Mouse (Mus musculus): ENCODE measurements around the gene Tmem245. TPM values are rescaled to one million over a fixed set of nuclear protein-coding genes. Genes with fewer than 3 reads are reported as not detected.

Tmem245 gene
- total RNA-seq (2023), result 28.8 TPM

DNA sequence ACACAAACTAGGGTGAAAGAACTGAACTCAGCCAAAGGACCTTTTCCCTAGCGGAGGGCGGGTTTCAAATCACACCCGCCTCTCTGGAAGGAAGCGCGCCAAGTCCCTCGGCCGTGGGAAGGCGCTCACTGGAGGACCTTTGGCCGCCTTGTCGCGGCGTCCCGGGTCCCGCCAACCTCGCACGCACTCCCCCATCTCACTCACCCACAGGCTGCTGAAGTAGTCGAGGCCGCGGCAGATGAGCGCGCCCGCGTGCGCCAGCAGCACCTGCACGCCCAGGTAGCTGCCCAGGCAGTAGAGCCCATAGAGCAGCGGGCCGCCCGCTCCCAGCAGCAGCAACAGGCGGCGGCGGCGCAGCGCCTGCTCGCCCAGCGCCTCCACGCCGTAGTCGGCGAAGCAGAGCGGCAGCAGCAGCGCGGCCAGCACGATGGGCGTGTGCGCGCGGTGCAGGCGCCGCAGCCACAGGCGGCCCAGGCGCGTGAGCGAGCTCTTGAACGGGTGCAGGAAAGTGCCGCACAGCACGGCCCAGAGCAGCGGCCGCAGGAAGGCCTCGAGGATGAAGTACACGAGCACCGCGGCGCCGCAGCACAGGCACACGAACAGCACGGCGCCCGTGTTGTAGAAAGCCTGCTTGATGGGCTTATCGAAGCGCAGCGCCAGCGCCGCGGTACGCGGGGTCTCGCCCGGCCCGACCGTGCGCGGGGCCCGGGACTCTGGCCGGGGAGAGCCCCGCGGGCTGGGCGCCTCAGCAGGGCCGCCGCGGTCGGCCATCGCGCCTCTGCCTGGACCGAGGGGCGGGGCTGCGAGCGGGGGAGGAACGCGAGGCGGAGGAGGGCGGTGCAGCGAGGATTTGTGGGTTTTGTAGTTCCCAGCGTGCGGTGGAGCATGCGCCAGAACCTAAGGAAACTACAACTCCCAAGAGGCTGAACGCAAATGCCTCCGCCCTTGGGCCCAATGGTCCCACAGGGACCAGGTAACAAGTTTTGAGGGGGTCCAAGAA, at the start of gene Tmem245:
Gene Tmem245, minus strand, starts transcription at position 797 of the 1,000 bp plus-strand sequence.

GRCm38 (mm10) chr4:56990215-56990584, 43.0 kb upstream of the Tmem245 start, which contains the start of gene Frrs1l:
Gene Frrs1l (minus strand): TSS chr4:56990391.

DNA sequence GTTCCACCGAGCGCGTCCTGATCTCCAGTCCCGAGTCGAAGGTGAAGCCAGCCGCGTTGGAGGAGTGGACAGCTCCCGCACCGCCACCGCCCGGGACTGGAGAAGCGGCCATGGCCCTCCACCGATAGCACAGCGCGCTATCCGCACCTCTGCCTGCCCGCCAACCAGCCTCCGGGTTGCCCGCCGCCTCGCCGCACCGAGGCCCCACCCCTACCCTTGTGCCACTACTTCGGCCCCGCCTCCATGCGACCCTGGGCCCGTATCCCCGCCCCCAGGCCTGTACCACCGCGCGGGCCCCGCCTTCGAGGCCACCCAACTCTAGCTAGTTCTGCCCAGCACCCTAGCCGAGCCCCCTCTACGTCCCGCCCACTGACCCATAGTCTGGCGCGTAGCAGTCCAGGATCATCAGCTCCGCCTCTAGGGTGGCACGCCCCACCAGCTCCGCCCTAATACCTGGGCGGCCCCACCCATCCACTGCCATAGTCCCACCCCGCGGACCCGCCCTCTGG, 82.2 kb downstream of the Tmem245 start, which contains the start of gene Ctnnal1:
Gene Ctnnal1, minus strand, starts transcription at position 186 of the 509 bp plus-strand sequence.

Other genes with a start within 250 kb of the Tmem245 start
- not detected for gene Gm26657, start 207.4 kb downstream of the Tmem245 start, total RNA-seq (2023)
- gene Actl7b, start 206.0 kb downstream of the Tmem245 start, total RNA-seq (2023), result 0.58 TPM
- gene Actl7a, start 204.0 kb downstream of the Tmem245 start, total RNA-seq (2023), result not detected
- 52.2 TPM for gene Elp1, start 145.1 kb downstream of the Tmem245 start, total RNA-seq (2023)
- 16.5 TPM for gene Fam206a, start 145.1 kb downstream of the Tmem245 start, total RNA-seq (2023)
- 2.7 TPM for gene Ctnnal1, start 82.2 kb downstream of the Tmem245 start, total RNA-seq (2023)
- not detected for gene Frrs1l, start 43.0 kb upstream of the Tmem245 start, total RNA-seq (2023)
- gene Epb41l4b, start 196.0 kb upstream of the Tmem245 start, total RNA-seq (2023), result not detected